Mouse (Mus musculus): Measurements from ENCODE around the gene Col6a6. TPM values are rescaled to one million over a fixed set of nuclear protein-coding genes. Genes with fewer than 3 reads are reported as not detected.
"Not testable (repeated sequence)": the region's sequence is repeated elsewhere in the genome, so short reads cannot be mapped to it uniquely, and the experiment has no call there.

Gene Col6a6
- polyA plus RNA-seq, 1 experiment = 0.13 TPM

GRCm38 (mm10) chr9:105848396-105848795 lies 20.4 kb upstream of the Col6a6 start:
- TF ChIP-seq POLR2A (IDR thresholded peaks at IDR 0.05; ENCODE audit: low read depth, low read length) (no peak), CTCF (IDR thresholded peaks at IDR 0.05; ENCODE audit: extremely low read depth, insufficient read depth, insufficient read length, insufficient replicate concordance) (no peak)
- no peaks in the 10 kb centered on the region for H3K4me1 ChIP-seq (ENCODE audit: control insufficient read depth, insufficient read depth, insufficient read length)
- no peaks in the 10 kb centered on the region for H3K36me3 ChIP-seq (ENCODE audit: control insufficient read depth, insufficient read depth, low read length)
- no peak overlapping the region for H3K27ac ChIP-seq (ENCODE audit: insufficient read depth, low read length)
- WGBS = 83% methylated on average over 4 of the region's 4 CpGs
- no peaks in the 10 kb centered on the region for H3K27me3 ChIP-seq (ENCODE audit: control insufficient read depth, insufficient read depth, low read length)
- H3K4me3 ChIP-seq (ENCODE audit: extremely low read depth, insufficient read depth, insufficient read length) = no peak overlapping the region
- no peak for DNase-seq (ENCODE audit: low read depth in 1 of 2, low spot score in 2 of 2)

- WGBS = 75% methylated on average over 5 of the region's 5 CpGs
- H3K36me3 ChIP-seq (ENCODE audit: control insufficient read depth, insufficient read depth, low read length) = no peaks in the 10 kb centered on the region
- H3K27ac ChIP-seq (ENCODE audit: insufficient read depth, low read length) = no peak overlapping the region
- no peaks in the 10 kb centered on the region for H3K27me3 ChIP-seq (ENCODE audit: control insufficient read depth, insufficient read depth, low read length)
- no peak overlapping the region for H3K4me3 ChIP-seq (ENCODE audit: extremely low read depth, insufficient read depth, insufficient read length)
- TF ChIP-seq POLR2A (IDR thresholded peaks at IDR 0.05; ENCODE audit: low read depth, low read length) (no peak), CTCF (IDR thresholded peaks at IDR 0.05; ENCODE audit: extremely low read depth, insufficient read depth, insufficient read length, insufficient replicate concordance) (no peak)
- no peaks in the 10 kb centered on the region for H3K4me1 ChIP-seq (ENCODE audit: control insufficient read depth, insufficient read depth, insufficient read length)
- no peak for DNase-seq (ENCODE audit: low read depth in 1 of 2, low spot score in 2 of 2)
These were observed 19.3 kb upstream of the Col6a6 start for GRCm38 (mm10) chr9:105847261-105847660.

- 49% methylated on average over 5 of the region's 5 CpGs for WGBS
- not testable (repeated sequence) for H3K27ac ChIP-seq (ENCODE audit: insufficient read depth, low read length)
These were observed 13.4 kb upstream of the Col6a6 start for GRCm38 (mm10) chr9:105841386-105841785.

GRCm38 (mm10) chr9:105839147-105839515 lies 11.2 kb upstream of the Col6a6 start:
- no peak for DNase-seq (ENCODE audit: low read depth in 1 of 2, low spot score in 2 of 2)
- Histone ChIP-seq H3K4me3 (ENCODE audit: extremely low read depth, insufficient read depth, insufficient read length) (no peak overlapping the region), H3K27me3 (ENCODE audit: control insufficient read depth, insufficient read depth, low read length) (no peaks in the 10 kb centered on the region), H3K27ac (ENCODE audit: insufficient read depth, low read length) (no peak overlapping the region), H3K4me1 (ENCODE audit: control insufficient read depth, insufficient read depth, insufficient read length) (no peaks in the 10 kb centered on the region), H3K36me3 (ENCODE audit: control insufficient read depth, insufficient read depth, low read length) (no peaks in the 10 kb centered on the region)
- TF ChIP-seq CTCF (IDR thresholded peaks at IDR 0.05; ENCODE audit: extremely low read depth, insufficient read depth, insufficient read length, insufficient replicate concordance) = no peak
- no peak for TF ChIP-seq POLR2A (IDR thresholded peaks at IDR 0.05; ENCODE audit: low read depth, low read length)
- WGBS = 85% methylated on average over 5 of the region's 5 CpGs

More at GRCm38 (mm10) chr9:105841386-105841785, 13.4 kb upstream of the Col6a6 start:
- DNase-seq (ENCODE audit: low read depth in 1 of 2, low spot score in 2 of 2); H3K4me1 ChIP-seq (ENCODE audit: control insufficient read depth, insufficient read depth, insufficient read length); H3K27me3 ChIP-seq (ENCODE audit: control insufficient read depth, insufficient read depth, low read length); H3K36me3 ChIP-seq (ENCODE audit: control insufficient read depth, insufficient read depth, low read length); H3K4me3 ChIP-seq (ENCODE audit: extremely low read depth, insufficient read depth, insufficient read length): not testable (repeated sequence)

GRCm38 (mm10) chr9:105838396-105839146 lies 10.6 kb upstream of the Col6a6 start:
- H3K36me3 ChIP-seq (ENCODE audit: control insufficient read depth, insufficient read depth, low read length) = no peaks in the 10 kb centered on the region
- TF ChIP-seq POLR2A (IDR thresholded peaks at IDR 0.05; ENCODE audit: low read depth, low read length) (no peak), CTCF (IDR thresholded peaks at IDR 0.05; ENCODE audit: extremely low read depth, insufficient read depth, insufficient read length, insufficient replicate concordance) (no peak)
- H3K27me3 ChIP-seq (ENCODE audit: control insufficient read depth, insufficient read depth, low read length) = no peaks in the 10 kb centered on the region
- WGBS = 92% methylated on average over 4 of the region's 4 CpGs
- no peak overlapping the region for H3K4me3 ChIP-seq (ENCODE audit: extremely low read depth, insufficient read depth, insufficient read length)
- H3K27ac ChIP-seq (ENCODE audit: insufficient read depth, low read length) = no peak overlapping the region
- DNase-seq (ENCODE audit: low read depth in 1 of 2, low spot score in 2 of 2) = no peak
- no peaks in the 10 kb centered on the region for H3K4me1 ChIP-seq (ENCODE audit: control insufficient read depth, insufficient read depth, insufficient read length)

- WGBS = 69% methylated on average over 7 of the region's 7 CpGs
- DNase-seq (ENCODE audit: low read depth in 1 of 2, low spot score in 2 of 2) = no peak
These were observed 7.6 kb upstream of the Col6a6 start for GRCm38 (mm10) chr9:105835587-105835986.

GRCm38 (mm10) chr9:105834799-105835198 lies 6.8 kb upstream of the Col6a6 start:
- WGBS = 64% methylated on average over 4 of the region's 4 CpGs
- no peak for DNase-seq (ENCODE audit: low read depth in 1 of 2, low spot score in 2 of 2)
- TF ChIP-seq POLR2A (IDR thresholded peaks at IDR 0.05; ENCODE audit: low read depth, low read length) (no peak), CTCF (IDR thresholded peaks at IDR 0.05; ENCODE audit: extremely low read depth, insufficient read depth, insufficient read length, insufficient replicate concordance) (no peak)
- Histone ChIP-seq H3K4me3 (ENCODE audit: extremely low read depth, insufficient read depth, insufficient read length) (no peak overlapping the region), H3K36me3 (ENCODE audit: control insufficient read depth, insufficient read depth, low read length) (no peaks in the 10 kb centered on the region), H3K27ac (ENCODE audit: insufficient read depth, low read length) (no peak overlapping the region), H3K4me1 (ENCODE audit: control insufficient read depth, insufficient read depth, insufficient read length) (no peaks in the 10 kb centered on the region; the same call in 1 of the 2 replicates), H3K27me3 (ENCODE audit: control insufficient read depth, insufficient read depth, low read length) (no peaks in the 10 kb centered on the region)

More at GRCm38 (mm10) chr9:105835587-105835986, 7.6 kb upstream of the Col6a6 start:
- Histone ChIP-seq H3K4me1 (ENCODE audit: control insufficient read depth, insufficient read depth, insufficient read length) (no peaks in the 10 kb centered on the region; the same call in 1 of the 2 replicates), H3K27ac (ENCODE audit: insufficient read depth, low read length) (no peak overlapping the region), H3K36me3 (ENCODE audit: control insufficient read depth, insufficient read depth, low read length) (no peaks in the 10 kb centered on the region), H3K4me3 (ENCODE audit: extremely low read depth, insufficient read depth, insufficient read length) (no peak overlapping the region), H3K27me3 (ENCODE audit: control insufficient read depth, insufficient read depth, low read length) (no peaks in the 10 kb centered on the region)
- TF ChIP-seq POLR2A (IDR thresholded peaks at IDR 0.05; ENCODE audit: low read depth, low read length) (no peak), CTCF (IDR thresholded peaks at IDR 0.05; ENCODE audit: extremely low read depth, insufficient read depth, insufficient read length, insufficient replicate concordance) (no peak)
